ENCODE assay signal across 8 mouse cellular contexts in genomic region chr16:45967471-45967870, GRCm38 (mm10). TPM values are rescaled to one million over a fixed set of nuclear protein-coding genes. Genes with fewer than 3 reads are reported as not detected.
DNase-seq lines count a peak whose midpoint lies in the region; ATAC-seq and TF ChIP-seq lines count a peak whose summit lies in the region.

No protein-coding gene starts in this region.

- H3K36me3 ChIP-seq in forebrain, embryonic 11.5 days (ENCODE audit: control insufficient read depth, insufficient read depth, low read length): no peaks in the 10 kb centered on the region
- no peaks in the 10 kb centered on the region for H3K36me3 ChIP-seq in heart, postnatal 0 days (replicated peaks; ENCODE audit: control insufficient read depth, insufficient read depth, low read length)
- H3K36me3 ChIP-seq in liver, embryonic 14.5 days (replicated peaks; ENCODE audit: control insufficient read depth, insufficient read depth, low read depth): no peaks in the 10 kb centered on the region
- H3K36me3 ChIP-seq in neural tube, embryonic 14.5 days (ENCODE audit: control insufficient read depth, insufficient read depth, low read length): no peaks in the 10 kb centered on the region

- peak; percentile 89 for ATAC-seq in forebrain, embryonic 11.5 days (replicated peaks; ENCODE audit: low FRiP score)
- ATAC-seq in heart, postnatal 0 days (ENCODE audit: insufficient read depth, low read depth): peak; percentile 85
- ATAC-seq in liver, embryonic 14.5 days (ENCODE audit: insufficient read depth): no peak
- peak; percentile 88 for ATAC-seq in neural tube, embryonic 14.5 days (ENCODE audit: low read depth)

- no peaks in the 10 kb centered on the region for H3K9me3 ChIP-seq in forebrain, embryonic 11.5 days (ENCODE audit: control insufficient read depth, low read length)
- H3K9me3 ChIP-seq in heart, postnatal 0 days (replicated peaks; ENCODE audit: control insufficient read depth, low read length): no peaks in the 10 kb centered on the region
- H3K9me3 ChIP-seq in liver, embryonic 14.5 days (ENCODE audit: control insufficient read depth, low read length): no peaks in the 10 kb centered on the region
- H3K9me3 ChIP-seq in neural tube, embryonic 14.5 days (ENCODE audit: control insufficient read depth, low read length): no peaks in the 10 kb centered on the region

- no peaks in the 10 kb centered on the region for H3K4me1 ChIP-seq in forebrain, embryonic 11.5 days (replicated peaks; ENCODE audit: control insufficient read depth, insufficient read depth, low read length)
- H3K4me1 ChIP-seq in heart, postnatal 0 days (ENCODE audit: control insufficient read depth, insufficient read depth): peaks cover 8% of the 10 kb centered on the region
- H3K4me1 ChIP-seq in liver, embryonic 14.5 days (replicated peaks; ENCODE audit: control insufficient read depth in 2 of 2, insufficient read depth in 2 of 2, low read length in 1 of 2): peaks cover 0 to 2% of the 10 kb centered on the region in 2 experiments; a peak in 1 of 4 replicates
- H3K4me1 ChIP-seq in neural tube, embryonic 14.5 days (ENCODE audit: control insufficient read depth, insufficient read depth, low read length): no peaks in the 10 kb centered on the region

- H3K4me2 ChIP-seq in forebrain, embryonic 11.5 days (ENCODE audit: low read depth, low read length, severe bottlenecking): no peak overlapping the region
- peak overlapping the region; percentile 28; the same call in 1 of the 2 replicates for H3K4me2 ChIP-seq in heart, postnatal 0 days (ENCODE audit: low read depth, low read length)
- no peak overlapping the region for H3K4me2 ChIP-seq in liver, embryonic 14.5 days (ENCODE audit: low read depth)
- no peak overlapping the region for H3K4me2 ChIP-seq in neural tube, embryonic 14.5 days (ENCODE audit: low read depth, low read length)

- peak; percentile 32 to 41 for DNase-seq in CD8-positive naive resting alpha-beta T cell, adult 2 months (ENCODE audit: low read depth in 2 of 2, low spot score in 2 of 2)
- DNase-seq in brain, embryonic 18.5 days (ENCODE audit: low read depth, low spot score): peak; percentile 37
- DNase-seq in forebrain, embryonic 11.5 days (ENCODE audit: low spot score): peak; percentile 87
- peak; percentile 85 for DNase-seq in heart, postnatal 0 days (ENCODE audit: low spot score)
- DNase-seq in kidney, postnatal 25 days: peak; percentile 83 to 85
- DNase-seq in liver, embryonic 14.5 days (ENCODE audit: low read depth in 3 of 3, low spot score in 3 of 3): peak in 1 of 3 experiments; percentile 17
- DNase-seq in testis, postnatal 10 days (ENCODE audit: low spot score): peak; percentile 86

- peak; percentile 96 for TF ChIP-seq CTCF in heart, postnatal 0 days (IDR thresholded peaks at IDR 0.05; ENCODE audit: low read depth)
- peak; percentile 82 for TF ChIP-seq CTCF in liver, embryonic 14.5 days (IDR thresholded peaks at IDR 0.05; ENCODE audit: low read depth)

- no peak overlapping the region for H3K4me3 ChIP-seq in forebrain, embryonic 11.5 days (ENCODE audit: low read depth, low read length)
- H3K4me3 ChIP-seq in heart, postnatal 0 days (ENCODE audit: low read depth, low read length): no peak overlapping the region
- H3K4me3 ChIP-seq in liver, embryonic 14.5 days (ENCODE audit: insufficient read depth in 1 of 2, low read depth in 2 of 2, low read length in 2 of 2): no peak overlapping the region
- no peak overlapping the region for H3K4me3 ChIP-seq in neural tube, embryonic 14.5 days (ENCODE audit: low read depth, low read length)

- 20% methylated on average over 7 of the region's 7 CpGs for whole genome bisulfite sequencing in forebrain, embryonic 11.5 days
- WGBS in heart, postnatal 0 days: 5% methylated on average over 7 of the region's 7 CpGs
- 12% methylated on average over 7 of the region's 7 CpGs for WGBS in liver, embryonic 14.5 days (ENCODE audit: insufficient replicate concordance)
- WGBS in neural tube, embryonic 14.5 days: 12% methylated on average over 7 of the region's 7 CpGs

- H3K9ac ChIP-seq in forebrain, embryonic 11.5 days (ENCODE audit: low read length): no peak overlapping the region
- H3K9ac ChIP-seq in heart, postnatal 0 days (replicated peaks; ENCODE audit: low read depth, low read length): no peak overlapping the region
- H3K9ac ChIP-seq in liver, embryonic 14.5 days (replicated peaks): no peak overlapping the region
- no peak overlapping the region for H3K9ac ChIP-seq in neural tube, embryonic 14.5 days (replicated peaks; ENCODE audit: low read depth, low read length)

- no peak overlapping the region for H3K27ac ChIP-seq in forebrain, embryonic 11.5 days (ENCODE audit: low read depth, low read length)
- H3K27ac ChIP-seq in heart, postnatal 0 days (ENCODE audit: low read depth): no peak overlapping the region
- H3K27ac ChIP-seq in liver, embryonic 14.5 days: no peak overlapping the region
- no peak overlapping the region for H3K27ac ChIP-seq in neural tube, embryonic 14.5 days (ENCODE audit: low read depth, low read length)

- H3K27me3 ChIP-seq in forebrain, embryonic 11.5 days (ENCODE audit: control insufficient read depth, insufficient read depth, low read length): no peaks in the 10 kb centered on the region
- H3K27me3 ChIP-seq in heart, postnatal 0 days (ENCODE audit: control insufficient read depth, insufficient read depth, low read length): no peaks in the 10 kb centered on the region
- no peaks in the 10 kb centered on the region for H3K27me3 ChIP-seq in liver, embryonic 14.5 days (ENCODE audit: control insufficient read depth, insufficient read depth, low read length)
- no peaks in the 10 kb centered on the region for H3K27me3 ChIP-seq in neural tube, embryonic 14.5 days (ENCODE audit: control insufficient read depth, insufficient read depth, low read length)

- no peak for TF ChIP-seq EP300 in heart, postnatal 0 days (IDR thresholded peaks at IDR 0.05; ENCODE audit: low read depth)
- no peak for TF ChIP-seq EP300 in liver, embryonic 14.5 days (IDR thresholded peaks at IDR 0.05; ENCODE audit: low read depth)

RNA-seq across cellular contexts. Expression of gene Phldb2, which starts 14.1 kb away (rescaled TPM):
- polyA plus RNA-seq in forebrain, embryonic 11.5 days (2014; fragmentation: Nextera tagmentation; extraction: Ambion mirVana): 29.0 and 31.5 TPM in 2 replicates
- 33.2 and 39.2 TPM in 2 replicates for total RNA-seq in heart, postnatal 0 days (2014; rRNA removed; ENCODE audit: low replicate concordance)
- polyA plus RNA-seq in heart, postnatal 0 days (2015; fragmentation: Nextera tagmentation; extraction: Ambion mirVana): 28.9 and 32.8 TPM in 2 replicates
- polyA plus RNA-seq in liver, embryonic 14.5 days (2012; rRNA removed): 9.7 and 9.8 TPM in 2 replicates
- polyA plus RNA-seq in liver, embryonic 14.5 days (2014; fragmentation: Nextera tagmentation; extraction: Ambion mirVana): 12.7 and 13.6 TPM in 2 replicates
- 4.2 and 9.9 TPM in 2 replicates for polyA plus RNA-seq in neural tube, embryonic 14.5 days (2014; fragmentation: Nextera tagmentation; extraction: Ambion mirVana)

RNA-seq across cellular contexts. Expression of gene Plcxd2, which starts 42.5 kb away (rescaled TPM):
- polyA plus RNA-seq in forebrain, embryonic 11.5 days (2014; fragmentation: Nextera tagmentation; extraction: Ambion mirVana): 6.2 and 8.1 TPM in 2 replicates
- 0.99 and 1.0 TPM in 2 replicates for total RNA-seq in heart, postnatal 0 days (2014; rRNA removed; ENCODE audit: low replicate concordance)
- polyA plus RNA-seq in heart, postnatal 0 days (2015; fragmentation: Nextera tagmentation; extraction: Ambion mirVana): 0.14 and 0.15 TPM in 2 replicates
- polyA plus RNA-seq in liver, embryonic 14.5 days (2012; rRNA removed): 1.6 and 1.9 TPM in 2 replicates
- polyA plus RNA-seq in liver, embryonic 14.5 days (2014; fragmentation: Nextera tagmentation; extraction: Ambion mirVana): 1.6 and 2.3 TPM in 2 replicates
- 14.0 and 15.1 TPM in 2 replicates for polyA plus RNA-seq in neural tube, embryonic 14.5 days (2014; fragmentation: Nextera tagmentation; extraction: Ambion mirVana)
